ENCODE assay signal across 14 mouse cellular contexts in genomic region chr8:107278571-107278970, GRCm38 (mm10).
"Had no signal": no experiment of that assay in that cellular context is flagged by ENCODE, and none has a peak within 500 bp of the region (broad histone marks: within the 10 kb centered on the region; RNA-seq: fewer than 3 reads in every experiment).

No protein-coding gene starts in this region.

- H3K27ac ChIP-seq: limb, embryonic 13.5 days; liver, embryonic 15.5 days had no signal

- H3K4me1 ChIP-seq: liver, embryonic 15.5 days had no signal

- H3K36me3 ChIP-seq: limb, embryonic 10.5 days; limb, embryonic 13.5 days; liver, embryonic 15.5 days had no signal

- H3K27me3 ChIP-seq: limb, embryonic 13.5 days; liver, embryonic 15.5 days had no signal

- H3K9ac ChIP-seq: limb, embryonic 13.5 days; liver, embryonic 15.5 days had no signal

- H3K4me3 ChIP-seq: limb, embryonic 10.5 days; limb, embryonic 13.5 days; liver, embryonic 15.5 days had no signal

- H3K9me3 ChIP-seq: limb, embryonic 10.5 days; limb, embryonic 13.5 days; liver, embryonic 15.5 days had no signal

- DNase-seq: kidney, adult 8-10 months; kidney, postnatal 14 days; kidney, postnatal 4 days; lung, adult 2 months; lung, postnatal 14 days; lung, postnatal 4 days; midbrain, embryonic 14.5 days; thymus, adult 18-20 months; thymus, postnatal 36 days had no signal

- H3K4me2 ChIP-seq: limb, embryonic 13.5 days; liver, embryonic 11.5 days; liver, embryonic 15.5 days; midbrain, embryonic 11.5 days had no signal
